Mouse (Mus musculus) CH12.LX (cell line): Measurements from ENCODE around the gene Kank4.

Experiments
- CTCF ChIP-seq, 2 experiments: IDR thresholded peaks in 1 of 2; conservative IDR thresholded peaks in 1 of 2; 2 replicates each; pipeline ENCODE4 v1.5.1; 2011 to 2012; ENCODE audit warnings: low read depth in 2 of 2, low read length in 2 of 2, improper control_type of control experiment in 1 of 2, inconsistent platforms in 1 of 2, mild to moderate bottlenecking in 1 of 2, moderate library complexity in 1 of 2
- EP300 ChIP-seq: IDR thresholded peaks from 2 replicates; pipeline ENCODE4 v1.6.1; 2011; ENCODE audit warnings: low read length, improper control_type of control experiment
- GABPA ChIP-seq: IDR thresholded peaks from 2 replicates; pipeline ENCODE4 v1.6.1; 2012; ENCODE audit warnings: low read depth, low read length, improper control_type of control experiment, inconsistent platforms; ENCODE audit not compliant: insufficient replicate concordance
- HCFC1 ChIP-seq: IDR thresholded peaks from 2 replicates; pipeline ENCODE4 v1.6.1; 2012; ENCODE audit warnings: low read depth, mild to moderate bottlenecking, inconsistent platforms, low read length, improper control_type of control experiment
- NRF1 ChIP-seq: IDR thresholded peaks from 2 replicates; pipeline ENCODE4 v1.6.1; 2014; ENCODE audit warnings: low read depth, mild to moderate bottlenecking, inconsistent platforms, low read length, improper control_type of control experiment, moderate library complexity
- POLR2A ChIP-seq: IDR thresholded peaks from 2 replicates; pipeline ENCODE4 v1.6.1; 2011; ENCODE audit warnings: low read depth, mild to moderate bottlenecking, improper control_type of control experiment, low read length
- SMC3 ChIP-seq: IDR thresholded peaks from 2 replicates; pipeline ENCODE4 v1.6.1; 2011; ENCODE audit warnings: low read depth, low read length, improper control_type of control experiment
- UBTF ChIP-seq: IDR thresholded peaks from 2 replicates; pipeline ENCODE4 v1.6.1; 2012; ENCODE audit warnings: low read depth, mild to moderate bottlenecking, inconsistent platforms, low read length, improper control_type of control experiment, moderate library complexity
- USF1 ChIP-seq: IDR thresholded peaks from 2 replicates; pipeline ENCODE4 v1.6.1; 2014; ENCODE audit warnings: low read depth, mild to moderate bottlenecking, inconsistent platforms, low read length, improper control_type of control experiment
- ZMIZ1 ChIP-seq: IDR thresholded peaks from 2 replicates; pipeline ENCODE4 v1.6.1; 2012; ENCODE audit warnings: low read depth, mild to moderate bottlenecking, inconsistent platforms, low read length, improper control_type of control experiment
- ZNF384 ChIP-seq: IDR thresholded peaks from 2 replicates; pipeline ENCODE4 v1.6.1; 2012; ENCODE audit warnings: low read depth, low read length, improper control_type of control experiment, inconsistent platforms

DNA sequence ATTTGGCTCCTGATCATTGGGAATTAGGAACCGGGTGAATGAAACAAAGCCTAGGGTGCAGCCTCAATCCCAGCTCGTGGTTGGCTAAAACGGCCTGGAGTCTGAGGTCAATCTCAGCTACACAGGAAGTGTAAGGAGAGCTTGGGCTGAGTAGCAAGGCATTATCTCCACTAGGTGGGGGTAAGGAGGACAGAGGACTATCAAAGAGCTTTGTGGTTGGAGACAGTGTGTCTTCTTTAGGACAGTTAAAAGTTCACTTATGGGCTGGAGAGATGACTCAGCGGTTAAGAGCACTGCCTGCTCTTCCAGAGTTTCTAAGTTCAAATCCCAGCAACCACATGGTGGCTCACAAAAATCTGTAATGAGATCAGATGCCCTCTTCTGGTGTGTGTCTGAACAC, 91.9 kb downstream of the Kank4 start:
- TF ChIP-seq GABPA = no peak
- TF ChIP-seq HCFC1 = no peak
- TF ChIP-seq EP300 = no peak
- TF ChIP-seq ZNF384 = no peak
- no peak for TF ChIP-seq NRF1
- no peak for TF ChIP-seq SMC3
- no peak for TF ChIP-seq ZMIZ1
- TF ChIP-seq USF1 = no peak
- no peak for TF ChIP-seq POLR2A
- TF ChIP-seq CTCF (conservative IDR thresholded peaks at IDR 0.05 in 1 of 2, IDR thresholded peaks at IDR 0.05 in 1 of 2; ENCODE audit: low read depth in 2 of 2, low read length in 2 of 2) = no peak
- TF ChIP-seq UBTF = no peak
